Mouse (Mus musculus) embryonic facial prominence, embryonic 11.5 days (tissue): ENCODE results near the gene Kcns1. TPM values are rescaled to one million over a fixed set of nuclear protein-coding genes. Genes with fewer than 3 reads are reported as not detected.
"Not testable (repeated sequence)": the region's sequence is repeated elsewhere in the genome, so short reads cannot be mapped to it uniquely, and the experiment has no call there.

Experiments
- ATAC-seq: fragments of 200-750 bp; cut with Nextera tagmentation; replicated peaks from 2 replicates; pipeline ENCODE4 v1.8.0; 2017; ENCODE audit warnings: low read depth; ENCODE audit not compliant: insufficient number of reproducible peaks, low FRiP score, low TSS enrichment
- DNase-seq: peaks from one replicate; pipeline ENCODE4 v3.0.0-alpha.2; 2015; ENCODE audit warnings: low spot score
- H3K27ac ChIP-seq: fragments of 300-500 bp; sonication (generic); replicated peaks from 2 replicates; pipeline ENCODE4 v1.5.1; 2014; ENCODE audit warnings: mild to moderate bottlenecking, low read depth, low read length, control low read depth
- H3K27me3 ChIP-seq: fragments of 300-500 bp; sonication (generic); 2 replicates; pipeline ENCODE4 v1.6.1; 2014; ENCODE audit warnings: mild to moderate bottlenecking, low read length, moderate library complexity, mixed read lengths; ENCODE audit not compliant: control insufficient read depth, insufficient read depth
- H3K36me3 ChIP-seq: fragments of 300-500 bp; sonication (generic); replicated peaks from 2 replicates; pipeline ENCODE4 v1.6.1; 2014; ENCODE audit warnings: low read depth, mild to moderate bottlenecking, low read length, moderate library complexity, mixed read lengths; ENCODE audit not compliant: control insufficient read depth, insufficient read depth
- H3K4me1 ChIP-seq: fragments of 300-500 bp; sonication (generic); 2 replicates; pipeline ENCODE4 v1.6.1; 2014; ENCODE audit warnings: low read length, mixed read lengths; ENCODE audit not compliant: control insufficient read depth, insufficient read depth
- H3K4me2 ChIP-seq: fragments of 300-500 bp; sonication (generic); 2 replicates; pipeline ENCODE4 v1.6.1; 2014; ENCODE audit warnings: low read depth, mild to moderate bottlenecking, control low read depth, low read length, moderate library complexity
- H3K4me3 ChIP-seq: fragments of 300-500 bp; sonication (generic); 2 replicates; pipeline ENCODE4 v1.5.1; 2014; ENCODE audit warnings: low read depth, low read length, control low read depth
- H3K9ac ChIP-seq: fragments of 300-500 bp; sonication (generic); replicated peaks from 2 replicates; pipeline ENCODE4 v1.6.1; 2014; ENCODE audit warnings: mild to moderate bottlenecking, control low read depth, low read length
- H3K9me3 ChIP-seq: fragments of 300-500 bp; sonication (generic); replicated peaks from 2 replicates; pipeline ENCODE4 v1.6.1; 2016; ENCODE audit warnings: mild to moderate bottlenecking, low read length, inconsistent platforms, mixed read lengths; ENCODE audit not compliant: control insufficient read depth
- WGBS: fragments of 180-500 bp; shearing (Covaris S2); extraction: QIAGEN DNeasy Blood & Tissue Kit; methylation state at CpG from one replicate; pipeline ENCODE4 v1.1.7; 2014; 5-methylcytosine and 5-hydroxymethylcytosine counted together
- polyA plus RNA-seq: library from polyadenylated mRNA; unstranded; fragments of >200 nt; fragmentation: Nextera tagmentation; extraction: Ambion mirVana; gene quantifications from 2 replicates; pipeline ENCODE4 v1.2.1, GENCODE M21; 2014

Kcns1 gene
- 0.07 and 0.20 TPM in 2 replicates for polyA plus RNA-seq

- Histone ChIP-seq H3K9ac (peak within 1 kb of the TSS; percentile 27; the same call in 1 of the 2 replicates), H3K4me2 (peak within 1 kb of the TSS; percentile 62), H3K9me3 (no peaks in the 10 kb centered on the region), H3K27me3 (peaks cover 51% of the 10 kb centered on the region), H3K36me3 (no peaks in the 10 kb centered on the region), H3K4me3 (peak within 1 kb of the TSS; percentile 33), H3K4me1 (peaks cover 6% of the 10 kb centered on the region), H3K27ac (no peak within 1 kb of the TSS)
- ATAC-seq (no peak), DNase-seq (no peak)
- 2% methylated on average over 23 of the region's 29 CpGs for WGBS
Measured at GRCm38 (mm10) chr2:164170902-164171301, at the start of gene Kcns1. TSS of gene Kcns1 (minus strand) at chr2:164171113.

- Histone ChIP-seq H3K4me1 (no peaks in the 10 kb centered on the region), H3K9me3 (no peaks in the 10 kb centered on the region), H3K27ac (no peak overlapping the region), H3K36me3 (no peaks in the 10 kb centered on the region), H3K9ac (no peak overlapping the region), H3K27me3 (no peaks in the 10 kb centered on the region), H3K4me3 (no peak overlapping the region), H3K4me2 (no peak overlapping the region)
- DNase-seq (no peak), ATAC-seq (no peak)
- 80% methylated on average over 9 of the region's 9 CpGs for WGBS
Measured at GRCm38 (mm10) chr2:164219295-164219694, 48.4 kb upstream of the Kcns1 start.

- H3K4me3 ChIP-seq, result no peak overlapping the region
- H3K27me3 ChIP-seq, result no peaks in the 10 kb centered on the region
- ATAC-seq (no peak), DNase-seq (no peak)
- 87% methylated on average over 5 of the region's 5 CpGs for WGBS
- H3K36me3 ChIP-seq, result no peaks in the 10 kb centered on the region
- no peaks in the 10 kb centered on the region for H3K4me1 ChIP-seq
- H3K4me2 ChIP-seq, result no peak overlapping the region
- no peak overlapping the region for H3K27ac ChIP-seq
- no peaks in the 10 kb centered on the region for H3K9me3 ChIP-seq
- no peak overlapping the region for H3K9ac ChIP-seq
Measured at GRCm38 (mm10) chr2:164212711-164213110, 41.8 kb upstream of the Kcns1 start.

- no peak for ATAC-seq
- H3K4me2 ChIP-seq, result no peak overlapping the region
- no peaks in the 10 kb centered on the region for H3K27me3 ChIP-seq
- no peaks in the 10 kb centered on the region for H3K4me1 ChIP-seq
- 91% methylated on average over 4 of the region's 4 CpGs for WGBS
- H3K4me3 ChIP-seq, result no peak overlapping the region
- H3K9me3 ChIP-seq, result no peaks in the 10 kb centered on the region
- no peak overlapping the region for H3K27ac ChIP-seq
- no peaks in the 10 kb centered on the region for H3K36me3 ChIP-seq
- no peak for DNase-seq
- no peak overlapping the region for H3K9ac ChIP-seq
Measured at GRCm38 (mm10) chr2:164210892-164211291, 40.0 kb upstream of the Kcns1 start.

GRCm38 (mm10) chr2:164206676-164207075, 35.8 kb upstream of the Kcns1 start:
- no peak overlapping the region for H3K9ac ChIP-seq
- no peak overlapping the region for H3K4me3 ChIP-seq
- DNase-seq (no peak), ATAC-seq (no peak)
- no peaks in the 10 kb centered on the region for H3K36me3 ChIP-seq
- no peaks in the 10 kb centered on the region for H3K27me3 ChIP-seq
- no peaks in the 10 kb centered on the region for H3K4me1 ChIP-seq
- WGBS, result 82% methylated on average over 4 of the region's 4 CpGs
- H3K4me2 ChIP-seq, result no peak overlapping the region
- H3K9me3 ChIP-seq, result no peaks in the 10 kb centered on the region
- H3K27ac ChIP-seq, result no peak overlapping the region

DNA sequence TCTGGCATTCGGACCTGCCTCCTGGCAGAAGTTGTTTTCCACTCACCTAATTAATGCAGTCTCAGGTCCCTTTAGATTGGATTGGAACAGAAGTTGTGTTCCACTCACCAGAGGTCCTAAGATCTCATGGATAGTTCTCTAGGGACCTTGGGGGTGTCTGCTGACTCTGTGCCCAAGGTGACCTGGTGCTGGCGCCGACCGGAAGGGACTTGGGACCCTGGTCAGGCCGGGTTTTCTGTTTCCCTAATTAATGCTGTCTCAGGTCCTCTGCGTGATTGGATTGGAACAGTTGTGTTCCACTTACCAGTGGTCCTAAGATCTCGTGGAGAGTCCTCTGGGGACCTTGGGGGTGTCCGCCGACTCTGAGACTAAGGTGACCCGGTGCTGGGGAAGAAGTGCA, 35.1 kb upstream of the Kcns1 start:
- WGBS, result 90% methylated on average over 10 of the region's 10 CpGs

GRCm38 (mm10) chr2:164199626-164200327, 28.9 kb upstream of the Kcns1 start, which contains the start of gene Wfdc15a:
TSS of gene Wfdc15a (minus strand) at chr2:164200130.
- H3K4me1 ChIP-seq, result no peaks in the 10 kb centered on the region
- no peaks in the 10 kb centered on the region for H3K9me3 ChIP-seq
- no peaks in the 10 kb centered on the region for H3K36me3 ChIP-seq
- no peaks in the 10 kb centered on the region for H3K27me3 ChIP-seq
- ATAC-seq (no peak), DNase-seq (no peak)
- 72% methylated on average over 20 of the region's 20 CpGs for WGBS
- no peak within 1 kb of the TSS for H3K4me3 ChIP-seq
- H3K9ac ChIP-seq, result no peak within 1 kb of the TSS
- H3K4me2 ChIP-seq, result no peak within 1 kb of the TSS
- no peak within 1 kb of the TSS for H3K27ac ChIP-seq

More for the DNA sequence above, 35.1 kb upstream of the Kcns1 start:
- not testable (repeated sequence) for H3K27me3 ChIP-seq, H3K27ac ChIP-seq, H3K4me1 ChIP-seq, H3K9ac ChIP-seq, H3K9me3 ChIP-seq, DNase-seq, H3K36me3 ChIP-seq, H3K4me3 ChIP-seq, ATAC-seq, H3K4me2 ChIP-seq

DNA sequence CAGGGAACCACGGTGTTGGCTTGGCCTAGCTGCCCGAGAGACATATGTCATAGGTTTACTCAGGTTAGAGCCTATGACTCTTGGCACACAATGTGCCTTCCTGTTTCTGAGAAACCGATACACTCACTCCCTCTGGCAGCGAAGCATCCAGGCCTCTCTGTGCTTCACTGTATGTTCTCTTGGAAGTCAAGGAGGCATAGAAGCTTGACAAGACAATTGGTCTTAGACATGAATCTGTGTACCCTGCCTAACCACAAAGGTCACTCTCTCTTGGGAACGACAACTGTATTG, 25.7 kb upstream of the Kcns1 start:
- DNase-seq, result no peak
- H3K4me3 ChIP-seq, result no peak overlapping the region
- WGBS, result 82% methylated on average over 5 of the region's 5 CpGs

More for the DNA sequence above, 25.7 kb upstream of the Kcns1 start:
- no peak overlapping the region for H3K4me2 ChIP-seq
- H3K9ac ChIP-seq, result no peak overlapping the region
- H3K27ac ChIP-seq, result no peak overlapping the region
- H3K9me3 ChIP-seq, result no peaks in the 10 kb centered on the region
- H3K27me3 ChIP-seq, result no peaks in the 10 kb centered on the region
- ATAC-seq, result no peak
- H3K36me3 ChIP-seq, result no peaks in the 10 kb centered on the region
- H3K4me1 ChIP-seq, result no peaks in the 10 kb centered on the region
